In genomic region chr2:53079693-53080286, GRCm38 (mm10) we compare ENCODE assay signal across 23 mouse cellular contexts.
DNase-seq lines count a peak whose midpoint lies in the region; ATAC-seq and TF ChIP-seq lines count a peak whose summit lies in the region.
"Had no signal": no experiment of that assay in that cellular context is flagged by ENCODE, and none has a peak within 500 bp of the region (broad histone marks: within the 10 kb centered on the region; RNA-seq: fewer than 3 reads in every experiment).

No protein-coding gene starts in this region.

- no peaks in the 10 kb centered on the region for H3K27me3 ChIP-seq in kidney, embryonic 16.5 days (ENCODE audit: insufficient read depth, low read length)
- H3K27me3 ChIP-seq in kidney, postnatal 0 days (ENCODE audit: insufficient read depth, low read length), result no peaks in the 10 kb centered on the region
- H3K27me3 ChIP-seq: CH12.LX; embryonic facial prominence, embryonic 13.5 days; forebrain, embryonic 13.5 days; heart, embryonic 15.5 days; hindbrain, embryonic 13.5 days had no signal

- 51% methylated on average over 2 of the region's 2 CpGs for WGBS in kidney, embryonic 16.5 days
- 56% methylated on average over 2 of the region's 2 CpGs for WGBS in kidney, postnatal 0 days

- TF ChIP-seq CTCF in kidney, postnatal 0 days (IDR thresholded peaks at IDR 0.05; ENCODE audit: low read depth), result no peak

- peak overlapping the region; percentile 35; the same call in 1 of the 2 replicates for H3K27ac ChIP-seq in kidney, embryonic 16.5 days (ENCODE audit: low read length)
- H3K27ac ChIP-seq in kidney, postnatal 0 days, result 0 out of 2 replicates have a peak overlapping the region, but pooled peaks have one; percentile 27
- H3K27ac ChIP-seq: embryonic facial prominence, embryonic 13.5 days; forebrain, embryonic 13.5 days; heart, adult 2 months; heart, embryonic 15.5 days; hindbrain, embryonic 13.5 days; hindbrain, postnatal 0 days had no signal

- no peak overlapping the region for H3K9ac ChIP-seq in kidney, embryonic 16.5 days (replicated peaks; ENCODE audit: low read length)
- H3K9ac ChIP-seq in kidney, postnatal 0 days (ENCODE audit: low read depth, low read length), result no peak overlapping the region
- H3K9ac ChIP-seq: embryonic facial prominence, embryonic 13.5 days; forebrain, embryonic 13.5 days; forebrain, postnatal 0 days; heart, embryonic 15.5 days; hindbrain, embryonic 13.5 days had no signal

- no peak overlapping the region for H3K4me3 ChIP-seq in kidney, embryonic 16.5 days (ENCODE audit: low read length)
- H3K4me3 ChIP-seq in kidney, postnatal 0 days (replicated peaks; ENCODE audit: low read depth, low read length), result no peak overlapping the region
- H3K4me3 ChIP-seq: embryonic facial prominence, embryonic 13.5 days; forebrain, embryonic 13.5 days; heart, adult 2 months; heart, embryonic 15.5 days; hindbrain, embryonic 13.5 days had no signal

- H3K4me1 ChIP-seq in kidney, embryonic 16.5 days (ENCODE audit: insufficient read depth, low read length), result no peaks in the 10 kb centered on the region
- peaks cover 3% of the 10 kb centered on the region; the same call in 1 of the 2 replicates for H3K4me1 ChIP-seq in kidney, postnatal 0 days (replicated peaks; ENCODE audit: insufficient read depth, low read length)
- H3K4me1 ChIP-seq: embryonic facial prominence, embryonic 13.5 days; heart, embryonic 15.5 days had no signal

- peak; percentile 79 for ATAC-seq in kidney, embryonic 16.5 days (ENCODE audit: low FRiP score, low TSS enrichment)
- ATAC-seq in kidney, postnatal 0 days (replicated peaks; ENCODE audit: low FRiP score, low read depth), result peak; percentile 40
- ATAC-seq: forebrain, embryonic 13.5 days; forebrain, postnatal 0 days; hindbrain, postnatal 0 days had no signal

- peak; percentile 2 for DNase-seq in kidney, adult 11 months
- DNase-seq in kidney, postnatal 25 days, result no peak
- DNase-seq in kidney, adult 9 months, result no peak
- DNase-seq in 416B (ENCODE audit: low read depth), result peak; percentile 49
- peak; percentile 91 for DNase-seq in kidney, postnatal 0 days (ENCODE audit: low spot score)
- DNase-seq in ovary, adult 18-20 months (ENCODE audit: low spot score), result no peak
- DNase-seq in B cell, adult 2 months, result no peak
- DNase-seq: adrenal gland, postnatal 10 days; cerebellum, adult 18-20 months; cerebellum, adult 9-11 months; cerebellum, postnatal 36 days; forebrain, postnatal 0 days; gastrocnemius, postnatal 14 days; heart, adult 2 months; heart, postnatal 14 days had no signal

- no peaks in the 10 kb centered on the region for H3K36me3 ChIP-seq in kidney, embryonic 16.5 days (ENCODE audit: insufficient read depth, low read length)
- no peaks in the 10 kb centered on the region for H3K36me3 ChIP-seq in kidney, postnatal 0 days (ENCODE audit: insufficient read depth, low read length)
- H3K36me3 ChIP-seq: embryonic facial prominence, embryonic 13.5 days; heart, embryonic 15.5 days; hindbrain, embryonic 13.5 days had no signal

- H3K4me2 ChIP-seq in kidney, embryonic 16.5 days (replicated peaks; ENCODE audit: low read depth, low read length), result no peak overlapping the region
- H3K4me2 ChIP-seq in kidney, postnatal 0 days (ENCODE audit: low read length), result no peak overlapping the region
- H3K4me2 ChIP-seq: embryonic facial prominence, embryonic 13.5 days; forebrain, embryonic 13.5 days; heart, embryonic 11.5 days; heart, embryonic 15.5 days; hindbrain, embryonic 13.5 days had no signal

- no peaks in the 10 kb centered on the region for H3K9me3 ChIP-seq in kidney, embryonic 16.5 days (ENCODE audit: low read length)
- no peaks in the 10 kb centered on the region for H3K9me3 ChIP-seq in kidney, postnatal 0 days (replicated peaks; ENCODE audit: low read length)
- H3K9me3 ChIP-seq: embryonic facial prominence, embryonic 13.5 days; forebrain, embryonic 13.5 days; heart, embryonic 15.5 days; hindbrain, embryonic 13.5 days had no signal

Comparison
In these comparisons a context has a peak if more than half of its experiments do, and no peak if none do; other contexts are left out.
1. DNase-seq: peak in kidney, adult 11 months (single experiment), 416B (single experiment) and kidney, postnatal 0 days (single experiment); none in kidney, postnatal 25 days (0 of 2), kidney, adult 9 months (single experiment), ovary, adult 18-20 months (single experiment) and B cell, adult 2 months (0 of 2).